Mouse (Mus musculus) MN1 (cell line): ENCODE measurements around the gene Mrtfb.

ENCODE experiments used
- DNase-seq: peaks from one replicate; pipeline ENCODE4 v3.0.0-alpha.2; 2016; ENCODE audit warnings: low spot score

The Mrtfb gene

GRCm38 (mm10) chr16:13353927-13354326 lies 97.6 kb downstream of the Mrtfb start:
- no peak for DNase-seq

- no peak for DNase-seq
Measured at GRCm38 (mm10) chr16:13354431-13354830, 98.2 kb downstream of the Mrtfb start.

- DNase-seq, result peak; percentile 75
Measured at GRCm38 (mm10) chr16:13357806-13358679, 101.8 kb downstream of the Mrtfb start.

- DNase-seq, result no peak
Measured at GRCm38 (mm10) chr16:13358741-13359140, 102.5 kb downstream of the Mrtfb start.

- DNase-seq, result no peak
Measured at GRCm38 (mm10) chr16:13359405-13359858, 103.2 kb downstream of the Mrtfb start.

- DNase-seq, result no peak
Measured at GRCm38 (mm10) chr16:13360208-13360607, 103.9 kb downstream of the Mrtfb start.

- DNase-seq, result no peak
Measured at GRCm38 (mm10) chr16:13360835-13361234, 104.6 kb downstream of the Mrtfb start.

GRCm38 (mm10) chr16:13363141-13363540 lies 106.9 kb downstream of the Mrtfb start:
- DNase-seq, result no peak

- DNase-seq, result no peak
Measured at GRCm38 (mm10) chr16:13364145-13364544, 107.9 kb downstream of the Mrtfb start.

GRCm38 (mm10) chr16:13366256-13366655 lies 110.0 kb downstream of the Mrtfb start:
- no peak for DNase-seq

GRCm38 (mm10) chr16:13366802-13367465 lies 110.7 kb downstream of the Mrtfb start:
- DNase-seq, result peak; percentile 26

GRCm38 (mm10) chr16:13367466-13367856 lies 111.2 kb downstream of the Mrtfb start:
- no peak for DNase-seq

- DNase-seq, result no peak
Measured at GRCm38 (mm10) chr16:13368645-13369044, 112.4 kb downstream of the Mrtfb start.

GRCm38 (mm10) chr16:13371740-13372287 lies 115.5 kb downstream of the Mrtfb start:
- DNase-seq, result peak; percentile 90

GRCm38 (mm10) chr16:13372899-13373533 lies 116.7 kb downstream of the Mrtfb start:
- DNase-seq, result no peak

- no peak for DNase-seq
Measured at GRCm38 (mm10) chr16:13376947-13377486, 120.7 kb downstream of the Mrtfb start.

- no peak for DNase-seq
Measured at GRCm38 (mm10) chr16:13378157-13378556, 121.9 kb downstream of the Mrtfb start.

GRCm38 (mm10) chr16:13379865-13380264 lies 123.6 kb downstream of the Mrtfb start:
- no peak for DNase-seq

GRCm38 (mm10) chr16:13381771-13382170 lies 125.5 kb downstream of the Mrtfb start:
- DNase-seq, result no peak

GRCm38 (mm10) chr16:13387306-13387705 lies 131.0 kb downstream of the Mrtfb start:
- no peak for DNase-seq

GRCm38 (mm10) chr16:13400375-13400774 lies 144.1 kb downstream of the Mrtfb start:
- no peak for DNase-seq

GRCm38 (mm10) chr16:13401591-13401990 lies 145.3 kb downstream of the Mrtfb start:
- no peak for DNase-seq
